In genomic region chr4:63215993-63216531, GRCm38 (mm10) we compare ENCODE assay signal across 7 mouse cellular contexts. TPM values are rescaled to one million over a fixed set of nuclear protein-coding genes. Genes with fewer than 3 reads are reported as not detected.
DNase-seq lines count a peak whose midpoint lies in the region; ATAC-seq and TF ChIP-seq lines count a peak whose summit lies in the region.

No protein-coding gene starts in this region.

- H3K36me3 ChIP-seq in ES-Bruce4 (ENCODE audit: control insufficient read depth, insufficient read depth, low read length, poor library complexity, severe bottlenecking) = no peaks in the 10 kb centered on the region
- no peaks in the 10 kb centered on the region for H3K36me3 ChIP-seq in forebrain, embryonic 13.5 days (ENCODE audit: poor library complexity, severe bottlenecking)
- no peaks in the 10 kb centered on the region for H3K36me3 ChIP-seq in hindbrain, embryonic 14.5 days (replicated peaks; ENCODE audit: control insufficient read depth, insufficient read depth)
- H3K36me3 ChIP-seq in liver, adult 2 months (ENCODE audit: control insufficient read depth, insufficient read depth, low read length) = no peaks in the 10 kb centered on the region

- H3K27me3 ChIP-seq in ES-Bruce4 (ENCODE audit: control insufficient read depth, insufficient read depth, low read length, poor library complexity, severe bottlenecking) = peaks cover 12% of the 10 kb centered on the region; the same call in 1 of the 2 replicates
- peaks cover 53% of the 10 kb centered on the region for H3K27me3 ChIP-seq in forebrain, embryonic 13.5 days
- H3K27me3 ChIP-seq in hindbrain, embryonic 14.5 days (ENCODE audit: control insufficient read depth, insufficient read depth, low read length) = peaks cover 52% of the 10 kb centered on the region
- no peaks in the 10 kb centered on the region for H3K27me3 ChIP-seq in liver, adult 2 months (ENCODE audit: control insufficient read depth, insufficient read depth, low read length)

- TF ChIP-seq EP300 in ES-Bruce4 (IDR thresholded peaks at IDR 0.05; ENCODE audit: insufficient read depth, low read depth, low read length) = no peak

- TF ChIP-seq POLR2A in ES-Bruce4 (IDR thresholded peaks at IDR 0.05; ENCODE audit: insufficient read depth, low read length) = no peak
- no peak for TF ChIP-seq POLR2A in liver, adult 2 months (IDR thresholded peaks at IDR 0.05; ENCODE audit: extremely low read depth, insufficient read depth, low read length)

- H3K4me1 ChIP-seq in ES-Bruce4 (ENCODE audit: control insufficient read depth, insufficient read depth, low read length) = no peaks in the 10 kb centered on the region
- peaks cover 30% of the 10 kb centered on the region for H3K4me1 ChIP-seq in forebrain, embryonic 13.5 days
- peaks cover 20% of the 10 kb centered on the region for H3K4me1 ChIP-seq in hindbrain, embryonic 14.5 days (replicated peaks; ENCODE audit: control insufficient read depth, insufficient read depth, low read length)
- peaks cover 6% of the 10 kb centered on the region for H3K4me1 ChIP-seq in liver, adult 2 months (ENCODE audit: control insufficient read depth, insufficient read depth, low read length)

- peak; percentile 31 for TF ChIP-seq CTCF in ES-Bruce4 (IDR thresholded peaks at IDR 0.05; ENCODE audit: low read depth, low read length)
- peak; percentile 67 for TF ChIP-seq CTCF in liver, adult 2 months (IDR thresholded peaks at IDR 0.05; ENCODE audit: low read depth, low read length)

- peak overlapping the region; percentile 86 for H3K9ac ChIP-seq in ES-Bruce4 (ENCODE audit: low read depth, poor library complexity, severe bottlenecking)
- H3K9ac ChIP-seq in forebrain, embryonic 13.5 days = peak overlapping the region; percentile 75
- peak overlapping the region; percentile 63 for H3K9ac ChIP-seq in hindbrain, embryonic 14.5 days
- H3K9ac ChIP-seq in liver, adult 2 months (ENCODE audit: low read depth, low read length) = peak overlapping the region; percentile 87

- peak overlapping the region; percentile 100 for H3K4me2 ChIP-seq in forebrain, embryonic 13.5 days
- H3K4me2 ChIP-seq in hindbrain, embryonic 14.5 days (replicated peaks) = peak overlapping the region; percentile 100

- no peak overlapping the region for H3K27ac ChIP-seq in ES-Bruce4 (ENCODE audit: insufficient read depth, low read length)
- H3K27ac ChIP-seq in forebrain, embryonic 13.5 days = no peak overlapping the region
- H3K27ac ChIP-seq in hindbrain, embryonic 14.5 days = no peak overlapping the region
- peak overlapping the region; percentile 28; the same call in 1 of the 2 replicates for H3K27ac ChIP-seq in liver, adult 2 months (replicated peaks; ENCODE audit: insufficient read depth, low read depth, low read length)

- DNase-seq in ZHBTc4 (ENCODE audit: low read depth, low spot score) = peak; percentile 88
- DNase-seq in hindbrain, embryonic 14.5 days (ENCODE audit: low spot score) = no peak
- peak; percentile 60 for DNase-seq in liver, adult 2 months (ENCODE audit: extremely low read depth, low read depth, low spot score)
- DNase-seq in neural tube, embryonic 10.5 days (ENCODE audit: extremely low spot score, low spot score) = peak; percentile 82
- DNase-seq in thymus, postnatal 4 days = peak; percentile 81

- ATAC-seq in forebrain, embryonic 13.5 days = peak; percentile 73
- peak; percentile 46; the same call in 1 of the 2 replicates for ATAC-seq in hindbrain, embryonic 14.5 days (ENCODE audit: low FRiP score)

- no peaks in the 10 kb centered on the region for H3K79me2 ChIP-seq in liver, adult 2 months (ENCODE audit: control insufficient read depth, insufficient read depth, low read length)

- peak overlapping the region; percentile 81 for H3K4me3 ChIP-seq in ES-Bruce4 (ENCODE audit: low read depth, low read length)
- H3K4me3 ChIP-seq in forebrain, embryonic 13.5 days = peak overlapping the region; percentile 71
- H3K4me3 ChIP-seq in hindbrain, embryonic 14.5 days (replicated peaks; ENCODE audit: low read length) = peak overlapping the region; percentile 55
- peak overlapping the region; percentile 82 for H3K4me3 ChIP-seq in liver, adult 2 months (ENCODE audit: insufficient read depth, low read depth, low read length)

- 2% methylated on average over 24 of the region's 24 CpGs for WGBS in forebrain, embryonic 13.5 days
- 2% methylated on average over 24 of the region's 24 CpGs for WGBS in hindbrain, embryonic 14.5 days
- 3% methylated on average over 24 of the region's 24 CpGs for WGBS in liver, adult 2 months

- H3K9me3 ChIP-seq in ES-Bruce4 (replicated peaks; ENCODE audit: control insufficient read depth, insufficient read depth, low read length, poor library complexity, severe bottlenecking) = no peaks in the 10 kb centered on the region
- no peaks in the 10 kb centered on the region for H3K9me3 ChIP-seq in forebrain, embryonic 13.5 days (replicated peaks)
- H3K9me3 ChIP-seq in hindbrain, embryonic 14.5 days (ENCODE audit: control insufficient read depth, low read length) = no peaks in the 10 kb centered on the region

RNA-seq across cellular contexts. Expression of gene Col27a1, which starts 2.3 kb away (rescaled TPM):
- 1.4 and 1.7 TPM in 2 replicates for polyA plus RNA-seq in ES-Bruce4 (2011; ENCODE audit: insufficient read depth, insufficient read length, low read depth, missing spikeins)
- polyA plus RNA-seq in forebrain, embryonic 13.5 days (2015; fragmentation: Nextera tagmentation; extraction: Ambion mirVana) = 0.85 and 1.6 TPM in 2 replicates
- polyA plus RNA-seq in hindbrain, embryonic 14.5 days (2014; fragmentation: Nextera tagmentation; extraction: Ambion mirVana) = 2.0 and 2.6 TPM in 2 replicates
- total RNA-seq in liver, adult 2 months (2014; rRNA removed) = 1.7 and 2.2 TPM in 2 replicates
- 4.1 and 5.4 TPM in 2 replicates for polyA plus RNA-seq in liver, adult 2 months (2012; rRNA removed)

RNA-seq across cellular contexts. Expression of gene Kif12, which starts 44.1 kb away (rescaled TPM):
- polyA plus RNA-seq in ES-Bruce4 (2011; ENCODE audit: insufficient read depth, insufficient read length, low read depth, missing spikeins) = not detected in 2 replicates
- polyA plus RNA-seq in forebrain, embryonic 13.5 days (2015; fragmentation: Nextera tagmentation; extraction: Ambion mirVana) = not detected in 2 replicates
- polyA plus RNA-seq in hindbrain, embryonic 14.5 days (2014; fragmentation: Nextera tagmentation; extraction: Ambion mirVana) = 0.11 TPM in 1 of 2 replicates, not detected in the other
- 0.27 and 0.28 TPM in 2 replicates for total RNA-seq in liver, adult 2 months (2014; rRNA removed)
- polyA plus RNA-seq in liver, adult 2 months (2012; rRNA removed) = 0.39 and 0.64 TPM in 2 replicates
